Mouse (Mus musculus) cerebellum, adult 2 months (tissue): ENCODE data around the gene Psma3.

Experiments
- CTCF ChIP-seq: fragments of 200-500 bp; IDR thresholded peaks from 2 replicates; pipeline ENCODE4 v1.5.1; 2011; ENCODE audit warnings: low read depth, mild to moderate bottlenecking, control low read depth, low read length, moderate library complexity, borderline replicate concordance; ENCODE audit not compliant: insufficient read depth
- POLR2A ChIP-seq: fragments of 200-500 bp; IDR thresholded peaks from 2 replicates; pipeline ENCODE4 v1.6.1; 2011; ENCODE audit warnings: low read length, control low read depth, borderline replicate concordance; ENCODE audit not compliant: insufficient read depth

GRCm38 (mm10) chr12:71006141-71006540, 31.7 kb downstream of the Psma3 start:
- TF ChIP-seq CTCF: no peak
- TF ChIP-seq POLR2A: no peak
